Mouse (Mus musculus) kidney, embryonic 14.5 days (tissue): Measurements from ENCODE around the gene C6. TPM values are rescaled to one million over a fixed set of nuclear protein-coding genes. Genes with fewer than 3 reads are reported as not detected.

Source experiments
- ATAC-seq: fragments of 200-750 bp; cut with Nextera tagmentation; 2 replicates; pipeline ENCODE4 v1.8.0; 2017; ENCODE audit warnings: moderate number of reproducible peaks, mild to moderate bottlenecking, moderate TSS enrichment, moderate library complexity; ENCODE audit not compliant: low FRiP score, low TSS enrichment
- H3K27ac ChIP-seq: fragments of 300-500 bp; sonication (generic); 2 replicates; pipeline ENCODE4 v1.5.1; 2014; ENCODE audit warnings: low read depth, mild to moderate bottlenecking, low read length, moderate library complexity, mixed read lengths
- H3K27me3 ChIP-seq: fragments of 300-500 bp; sonication (generic); 2 replicates; pipeline ENCODE4 v1.6.1; 2014; ENCODE audit warnings: mild to moderate bottlenecking, low read length; ENCODE audit not compliant: control insufficient read depth, insufficient read depth
- H3K36me3 ChIP-seq: fragments of 300-500 bp; sonication (generic); 2 replicates; pipeline ENCODE4 v1.6.1; 2014; ENCODE audit warnings: low read length, mixed read lengths; ENCODE audit not compliant: control insufficient read depth, insufficient read depth
- H3K4me1 ChIP-seq: fragments of 300-500 bp; sonication (generic); 2 replicates; pipeline ENCODE4 v1.6.1; 2014; ENCODE audit warnings: low read length, mixed read lengths; ENCODE audit not compliant: control insufficient read depth, insufficient read depth
- H3K4me2 ChIP-seq: fragments of 300-500 bp; sonication (generic); replicated peaks from 2 replicates; pipeline ENCODE4 v1.6.1; 2014; ENCODE audit warnings: low read depth, mild to moderate bottlenecking, low read length
- H3K4me3 ChIP-seq: fragments of 300-500 bp; sonication (generic); 2 replicates; pipeline ENCODE4 v1.5.1; 2014; ENCODE audit warnings: mild to moderate bottlenecking, low read length
- H3K9ac ChIP-seq: fragments of 300-500 bp; sonication (generic); 2 replicates; pipeline ENCODE4 v1.6.1; 2014; ENCODE audit warnings: low read depth, mild to moderate bottlenecking, low read length, moderate library complexity
- H3K9me3 ChIP-seq: fragments of 300-500 bp; sonication (generic); 2 replicates; pipeline ENCODE4 v1.6.1; 2016; ENCODE audit warnings: low read length; ENCODE audit not compliant: control insufficient read depth
- WGBS: fragments of 180-500 bp; shearing (Covaris S2); extraction: QIAGEN DNeasy Blood & Tissue Kit; methylation state at CpG from one replicate; pipeline ENCODE4 v1.1.7; 2014; 5-methylcytosine and 5-hydroxymethylcytosine counted together
- polyA plus RNA-seq: library from polyadenylated mRNA; unstranded; fragments of >200 nt; fragmentation: Nextera tagmentation; extraction: Ambion mirVana; gene quantifications from 2 replicates; pipeline ENCODE4 v1.2.1, GENCODE M21; 2014

Gene C6
- polyA plus RNA-seq, 1 experiment from 2014 or later: 0.09 TPM

DNA sequence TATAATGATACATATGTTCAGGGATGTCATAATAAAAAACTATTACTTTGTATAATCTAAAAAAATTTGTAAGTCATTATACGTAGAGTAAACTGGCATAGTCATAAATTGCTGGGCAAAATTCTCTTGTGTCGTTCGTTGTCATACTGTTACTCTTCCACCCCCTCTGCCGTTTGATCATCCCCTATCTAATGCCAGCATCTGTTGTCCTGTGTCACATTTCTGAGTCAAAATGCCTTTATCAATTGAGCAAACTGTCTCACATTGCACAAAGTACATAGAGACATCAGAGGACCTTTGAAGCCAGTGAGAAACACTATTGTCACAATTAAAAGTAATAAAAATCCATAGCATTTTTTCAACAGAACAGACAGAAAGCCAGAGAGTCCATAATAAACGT lies 88.0 kb downstream of the C6 start:
- Histone ChIP-seq H3K36me3 (no peaks in the 10 kb centered on the region), H3K9ac (no peak overlapping the region), H3K4me1 (no peaks in the 10 kb centered on the region), H3K9me3 (peaks cover 6% of the 10 kb centered on the region), H3K4me2 (no peak overlapping the region), H3K4me3 (no peak overlapping the region), H3K27ac (no peak overlapping the region), H3K27me3 (no peaks in the 10 kb centered on the region)
- no peak for ATAC-seq
- WGBS: 91% methylated on average over 5 of the region's 5 CpGs

DNA sequence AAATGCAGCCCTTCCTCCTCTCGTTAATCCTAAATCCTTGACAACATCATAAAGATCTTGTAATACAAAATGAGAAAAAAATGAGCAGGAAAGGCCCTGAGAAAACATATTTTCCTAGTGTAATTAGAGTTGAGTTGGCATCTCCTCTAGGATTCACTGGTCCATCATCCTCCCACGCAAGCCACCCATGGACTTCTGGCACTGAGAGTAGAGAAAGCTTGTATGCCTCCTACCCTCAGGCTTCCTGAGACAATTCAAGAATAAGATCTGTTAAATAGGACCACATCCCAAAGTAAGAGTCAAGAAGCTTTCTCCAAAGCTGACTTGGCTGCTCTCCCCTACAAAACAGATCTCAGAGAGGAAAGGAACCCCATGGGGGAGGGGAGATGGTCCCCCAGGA lies 88.7 kb downstream of the C6 start:
- ATAC-seq: no peak
- Histone ChIP-seq H3K4me1 (no peaks in the 10 kb centered on the region), H3K4me3 (no peak overlapping the region), H3K9ac (no peak overlapping the region), H3K36me3 (no peaks in the 10 kb centered on the region), H3K4me2 (no peak overlapping the region), H3K27me3 (no peaks in the 10 kb centered on the region), H3K27ac (no peak overlapping the region), H3K9me3 (peaks cover 6% of the 10 kb centered on the region)
- WGBS: 86% methylated on average over 2 of the region's 2 CpGs

DNA sequence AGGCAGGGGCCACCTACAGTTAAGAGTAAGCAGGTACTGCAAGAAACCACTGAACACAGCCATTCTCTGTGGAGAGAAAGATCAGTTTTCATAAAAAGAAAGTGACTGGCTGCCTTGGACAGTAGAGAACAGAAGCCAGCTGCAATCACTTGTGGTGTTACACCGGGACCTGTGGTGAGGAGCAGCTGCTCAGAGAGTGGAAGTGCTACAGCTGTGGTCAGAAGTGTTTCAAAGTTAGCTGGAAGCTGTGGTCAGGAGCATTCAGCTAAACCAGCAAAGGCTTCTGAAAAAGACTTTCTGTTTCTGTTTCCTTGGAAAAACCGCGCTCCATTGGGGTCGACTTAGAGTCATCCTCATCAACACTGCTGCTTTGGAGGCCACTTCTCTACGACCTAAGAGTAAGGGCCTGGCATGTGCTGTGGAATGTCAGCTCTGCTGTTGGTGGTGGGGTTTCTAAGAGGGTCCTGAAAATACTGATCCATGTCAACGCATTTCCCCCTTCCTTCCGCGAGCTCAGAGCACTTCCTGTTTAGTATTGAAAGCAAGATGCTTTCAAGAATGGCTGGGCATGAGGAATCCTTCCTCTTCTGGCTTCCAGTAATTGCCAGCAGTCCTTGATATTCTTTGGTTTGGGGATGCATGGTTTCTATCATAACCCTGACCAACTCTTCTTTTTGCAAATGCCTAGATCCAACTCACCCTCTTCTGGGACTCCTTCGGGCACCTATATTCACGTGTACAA lies 89.9 kb downstream of the C6 start:
- no peak overlapping the region for H3K27ac ChIP-seq
- no peak for ATAC-seq

DNA sequence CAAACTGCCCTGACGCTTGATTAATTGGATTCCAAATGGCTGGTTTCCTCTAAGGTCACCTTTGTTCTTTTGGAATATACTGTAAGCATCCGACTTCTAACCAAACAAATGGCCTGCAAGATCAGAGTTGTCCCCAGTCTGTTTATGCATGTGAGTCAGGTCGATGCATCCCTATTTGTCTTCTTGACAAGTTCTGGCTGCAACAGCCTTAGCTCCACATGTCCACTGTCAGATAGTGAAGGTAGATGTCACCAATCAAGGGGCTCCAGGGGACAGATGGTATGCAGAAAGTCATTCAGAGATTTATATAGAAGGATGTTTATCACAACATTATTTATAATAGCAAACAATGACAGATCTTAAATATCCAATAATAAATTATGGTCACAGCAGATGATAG lies 91.5 kb downstream of the C6 start:
- no peak overlapping the region for H3K4me2 ChIP-seq
- H3K36me3 ChIP-seq: no peaks in the 10 kb centered on the region
- H3K9ac ChIP-seq: no peak overlapping the region
- no peaks in the 10 kb centered on the region for H3K27me3 ChIP-seq
- no peak overlapping the region for H3K4me3 ChIP-seq
- ATAC-seq: no peak
- no peaks in the 10 kb centered on the region for H3K4me1 ChIP-seq
- peaks cover 6% of the 10 kb centered on the region for H3K9me3 ChIP-seq
- 34% methylated on average over 3 of the region's 3 CpGs for WGBS
- no peak overlapping the region for H3K27ac ChIP-seq

More for the DNA sequence above, 89.9 kb downstream of the C6 start:
- no peak overlapping the region for H3K4me3 ChIP-seq
- no peaks in the 10 kb centered on the region for H3K27me3 ChIP-seq
- H3K4me1 ChIP-seq: no peaks in the 10 kb centered on the region
- 85% methylated on average over 10 of the region's 10 CpGs for WGBS
- H3K4me2 ChIP-seq: no peak overlapping the region
- peaks cover 6% of the 10 kb centered on the region for H3K9me3 ChIP-seq
- no peaks in the 10 kb centered on the region for H3K36me3 ChIP-seq
- H3K9ac ChIP-seq: no peak overlapping the region

DNA sequence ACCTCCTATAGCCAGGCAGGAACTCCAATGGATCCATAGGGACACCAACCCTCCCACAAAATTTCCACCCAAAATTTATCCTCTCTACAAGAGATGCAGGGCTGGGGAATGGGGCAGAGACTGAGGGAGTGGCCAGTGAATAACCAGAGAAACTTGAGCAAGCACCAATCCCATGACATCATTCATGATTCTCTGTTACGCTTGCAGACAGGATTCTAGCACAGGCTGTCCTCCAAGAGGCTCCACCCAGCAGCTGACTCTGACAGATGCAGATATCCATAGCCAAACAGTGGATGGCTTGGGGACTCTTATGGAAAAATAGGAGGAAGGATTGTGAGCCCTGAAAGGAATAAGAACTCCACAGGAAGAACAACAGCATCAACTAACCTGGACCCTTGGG lies 94.2 kb downstream of the C6 start:
- 67% methylated on average over 1 of the region's 1 CpGs for WGBS
- Histone ChIP-seq H3K9ac (no peak overlapping the region), H3K4me2 (no peak overlapping the region), H3K4me1 (no peaks in the 10 kb centered on the region), H3K4me3 (no peak overlapping the region), H3K36me3 (no peaks in the 10 kb centered on the region), H3K9me3 (peaks cover 6% of the 10 kb centered on the region), H3K27ac (no peak overlapping the region), H3K27me3 (no peaks in the 10 kb centered on the region)
- ATAC-seq: no peak

DNA sequence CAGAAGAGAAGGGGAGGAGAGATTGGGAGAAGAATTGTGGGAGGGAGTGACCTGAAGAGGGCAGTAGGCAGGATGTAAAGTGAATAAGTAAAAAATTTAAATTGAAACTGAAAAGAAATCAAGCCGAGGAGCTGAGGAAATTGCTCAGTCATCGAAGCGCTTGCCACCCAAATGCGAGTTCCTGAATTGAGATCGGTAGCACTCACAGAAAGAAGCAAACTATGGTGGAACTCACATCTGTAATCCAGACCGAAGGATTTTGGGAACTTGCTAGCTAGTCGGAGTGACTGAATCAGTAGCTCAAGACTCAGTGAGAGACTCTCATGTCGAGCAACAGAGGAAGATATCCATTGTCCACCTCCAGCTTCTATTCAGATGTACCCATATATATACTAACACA lies 94.8 kb downstream of the C6 start:
- Histone ChIP-seq H3K4me1 (no peaks in the 10 kb centered on the region), H3K27ac (no peak overlapping the region), H3K4me3 (no peak overlapping the region), H3K9ac (no peak overlapping the region), H3K9me3 (peaks cover under 1% of the 10 kb centered on the region), H3K4me2 (no peak overlapping the region), H3K36me3 (no peaks in the 10 kb centered on the region), H3K27me3 (no peaks in the 10 kb centered on the region)
- no peak for ATAC-seq
- 90% methylated on average over 8 of the region's 8 CpGs for WGBS

DNA sequence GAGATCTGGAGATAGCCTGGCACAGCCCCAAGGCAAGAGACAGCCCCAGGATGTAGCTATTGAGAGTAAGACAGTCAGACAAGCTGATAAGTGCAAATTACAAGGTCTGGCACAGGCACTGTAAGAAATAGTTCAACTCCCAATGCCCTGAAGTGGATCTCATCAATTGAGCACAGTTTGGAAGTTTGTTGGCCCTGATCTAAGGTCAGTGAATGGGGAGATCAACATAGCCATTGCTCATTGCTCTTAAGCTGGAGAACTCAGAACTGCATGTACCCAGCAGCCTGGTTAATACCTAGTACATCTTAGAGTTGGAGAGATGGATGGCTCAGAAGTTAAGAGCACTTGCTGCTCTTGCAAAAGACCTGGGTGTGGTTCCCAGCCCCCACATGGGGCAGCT lies 100.8 kb downstream of the C6 start:
- no peaks in the 10 kb centered on the region for H3K9me3 ChIP-seq
- no peak overlapping the region for H3K27ac ChIP-seq
- H3K4me2 ChIP-seq: no peak overlapping the region
- no peak overlapping the region for H3K9ac ChIP-seq
- H3K4me3 ChIP-seq: no peak overlapping the region
- H3K4me1 ChIP-seq: no peaks in the 10 kb centered on the region
- H3K27me3 ChIP-seq: no peaks in the 10 kb centered on the region
- no peak for ATAC-seq
- H3K36me3 ChIP-seq: no peaks in the 10 kb centered on the region

DNA sequence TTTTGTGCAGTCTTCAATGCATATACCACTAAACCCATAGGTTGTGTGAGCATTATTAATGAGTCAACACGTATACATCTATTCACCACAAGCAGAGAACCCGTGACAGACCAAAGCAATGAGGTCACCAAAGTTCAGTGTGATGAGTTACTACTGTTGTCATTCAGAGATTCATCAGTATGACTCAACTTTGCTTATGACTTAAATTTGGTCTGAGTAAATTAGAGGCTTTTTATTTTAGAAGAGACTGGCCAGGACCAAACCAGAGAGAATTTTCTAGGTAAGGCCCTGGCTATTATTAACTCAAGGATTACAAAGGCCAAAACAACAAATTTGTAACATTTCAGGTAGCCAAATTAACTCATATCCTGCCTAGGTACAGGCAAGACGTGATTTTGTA lies 109.4 kb downstream of the C6 start:
- H3K36me3 ChIP-seq: no peaks in the 10 kb centered on the region
- H3K4me3 ChIP-seq: no peak overlapping the region
- no peaks in the 10 kb centered on the region for H3K9me3 ChIP-seq
- no peak for ATAC-seq
- H3K4me2 ChIP-seq: no peak overlapping the region
- no peak overlapping the region for H3K27ac ChIP-seq
- H3K9ac ChIP-seq: no peak overlapping the region
- H3K4me1 ChIP-seq: no peaks in the 10 kb centered on the region
- 87% methylated on average over 3 of the region's 3 CpGs for WGBS
- H3K27me3 ChIP-seq: no peaks in the 10 kb centered on the region

DNA sequence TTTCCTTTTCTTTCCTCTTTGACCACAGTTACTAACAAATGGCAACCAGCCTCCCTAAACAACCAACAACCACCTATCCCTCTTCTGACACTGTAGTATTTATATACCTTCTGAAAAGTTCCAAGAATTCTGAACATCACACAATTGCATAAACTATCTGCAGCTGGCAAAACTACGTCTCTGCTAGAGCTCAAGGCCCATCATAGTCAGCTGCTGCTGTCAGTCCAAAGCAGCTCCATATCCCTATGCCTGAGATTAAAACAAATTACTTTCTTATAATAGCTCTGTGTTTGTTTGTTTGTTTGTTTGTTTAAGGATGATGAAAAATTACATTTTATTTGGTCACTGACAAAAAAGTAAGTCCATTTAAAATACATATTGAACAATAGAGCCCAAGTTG lies 123.0 kb downstream of the C6 start:
- H3K9ac ChIP-seq: no peak overlapping the region
- H3K4me2 ChIP-seq: no peak overlapping the region
- no peak overlapping the region for H3K4me3 ChIP-seq
- H3K4me1 ChIP-seq: no peaks in the 10 kb centered on the region
- no peaks in the 10 kb centered on the region for H3K27me3 ChIP-seq
- no peak overlapping the region for H3K27ac ChIP-seq
- no peak for ATAC-seq
- H3K9me3 ChIP-seq: no peaks in the 10 kb centered on the region
- 76% methylated on average over 1 of the region's 1 CpGs for WGBS
- no peaks in the 10 kb centered on the region for H3K36me3 ChIP-seq
